Mouse (Mus musculus) CH12.LX (cell line): ENCODE measurements around the gene Ctrb1. TPM values are rescaled to one million over a fixed set of nuclear protein-coding genes. Genes with fewer than 3 reads are reported as not detected.

ENCODE experiments used
- DNase-seq: peaks from one replicate; pipeline ENCODE4 v3.0.0-alpha.2; 2013; ENCODE audit errors: extremely low read depth
- H3K27ac ChIP-seq: 2 replicates; pipeline ENCODE4 v1.5.1; 2012; ENCODE audit warnings: low read depth, mild to moderate bottlenecking, control low read depth, moderate library complexity; ENCODE audit not compliant: insufficient read depth
- H3K27me3 ChIP-seq: replicated peaks from 2 replicates; pipeline ENCODE3; 2012; ENCODE audit warnings: inconsistent platforms
- H3K36me3 ChIP-seq, 2 experiments: replicated peaks in 1 of 2; 2 replicates each; pipeline versions ENCODE3 to v1.6.1; 2012; ENCODE audit warnings: inconsistent platforms in 1 of 2, low read length in 1 of 2, mild to moderate bottlenecking in 1 of 2, mixed read lengths in 1 of 2, moderate library complexity in 1 of 2; ENCODE audit not compliant: control insufficient read depth in 1 of 2, insufficient read depth in 1 of 2
- H3K4me1 ChIP-seq, 2 experiments: 2 replicates each; pipeline ENCODE4 v1.6.1; 2012; ENCODE audit warnings: inconsistent platforms in 1 of 2, moderate library complexity in 1 of 2; ENCODE audit not compliant: insufficient read depth in 2 of 2, control insufficient read depth in 1 of 2
- H3K4me2 ChIP-seq: 2 replicates; pipeline ENCODE4 v1.6.1; 2012; ENCODE audit warnings: low read depth, mild to moderate bottlenecking, control low read depth; ENCODE audit not compliant: poor library complexity, insufficient read depth, severe bottlenecking
- H3K4me3 ChIP-seq, 3 experiments: fragments of 150-350 bp in 1 of 3; sonication (generic) in 1 of 3; replicated peaks in 1 of 3; 2 replicates each; pipeline versions ENCODE3 to v1.5.1; 2011 to 2012; ENCODE audit warnings: low read depth in 2 of 3, low read length in 2 of 3, mild to moderate bottlenecking in 2 of 3, moderate library complexity in 2 of 3, control low read depth in 1 of 3, improper control_type of control experiment in 1 of 3, inconsistent platforms in 1 of 3, mixed read lengths in 1 of 3; ENCODE audit not compliant: poor library complexity in 1 of 3
- H3K79me2 ChIP-seq: replicated peaks from 2 replicates; pipeline ENCODE4 v1.6.1; 2012; ENCODE audit warnings: mild to moderate bottlenecking, moderate library complexity; ENCODE audit not compliant: control insufficient read depth, poor library complexity, insufficient read depth, severe bottlenecking; ENCODE audit errors: extremely low read depth
- H3K9ac ChIP-seq: 2 replicates; pipeline ENCODE4 v1.6.1; 2012; ENCODE audit warnings: low read depth, mild to moderate bottlenecking, control low read depth, moderate library complexity; ENCODE audit not compliant: insufficient read depth
- H3K9me3 ChIP-seq: replicated peaks from 2 replicates; pipeline ENCODE3; 2012; ENCODE audit warnings: low read length, inconsistent platforms, mixed read lengths
- BHLHE40 ChIP-seq: IDR thresholded peaks from 2 replicates; pipeline ENCODE4 v1.6.1; 2011; ENCODE audit warnings: mild to moderate bottlenecking, low read depth, low read length, improper control_type of control experiment
- CTCF ChIP-seq, 2 experiments: IDR thresholded peaks in 1 of 2; conservative IDR thresholded peaks in 1 of 2; 2 replicates each; pipeline ENCODE4 v1.5.1; 2011 to 2012; ENCODE audit warnings: low read depth in 2 of 2, low read length in 2 of 2, improper control_type of control experiment in 1 of 2, inconsistent platforms in 1 of 2, mild to moderate bottlenecking in 1 of 2, moderate library complexity in 1 of 2
- ELF1 ChIP-seq: IDR thresholded peaks from 2 replicates; pipeline ENCODE4 v1.6.1; 2014; ENCODE audit warnings: low read depth, mild to moderate bottlenecking, inconsistent platforms, low read length, improper control_type of control experiment
- EP300 ChIP-seq: IDR thresholded peaks from 2 replicates; pipeline ENCODE4 v1.6.1; 2011; ENCODE audit warnings: low read length, improper control_type of control experiment
- GABPA ChIP-seq: IDR thresholded peaks from 2 replicates; pipeline ENCODE4 v1.6.1; 2012; ENCODE audit warnings: low read depth, low read length, improper control_type of control experiment, inconsistent platforms; ENCODE audit not compliant: insufficient replicate concordance
- HCFC1 ChIP-seq: IDR thresholded peaks from 2 replicates; pipeline ENCODE4 v1.6.1; 2012; ENCODE audit warnings: low read depth, mild to moderate bottlenecking, inconsistent platforms, low read length, improper control_type of control experiment
- JUN ChIP-seq: IDR thresholded peaks from 2 replicates; pipeline ENCODE4 v1.6.1; 2011; ENCODE audit warnings: low read depth, mild to moderate bottlenecking, low read length, improper control_type of control experiment, moderate library complexity; ENCODE audit not compliant: insufficient read depth
- KAT2A ChIP-seq: IDR thresholded peaks from 2 replicates; pipeline ENCODE4 v1.6.1; 2012; ENCODE audit warnings: low read length, improper control_type of control experiment, inconsistent platforms; ENCODE audit not compliant: insufficient replicate concordance
- MAFK ChIP-seq: IDR thresholded peaks from 2 replicates; pipeline ENCODE4 v1.6.1; 2011; ENCODE audit warnings: low read length, improper control_type of control experiment; ENCODE audit not compliant: insufficient replicate concordance
- MAX ChIP-seq: IDR thresholded peaks from 2 replicates; pipeline ENCODE4 v1.6.1; 2011; ENCODE audit warnings: low read length, improper control_type of control experiment
- MAZ ChIP-seq: IDR thresholded peaks from 2 replicates; pipeline ENCODE4 v1.6.1; 2012; ENCODE audit warnings: low read depth, mild to moderate bottlenecking, inconsistent platforms, low read length, improper control_type of control experiment, moderate library complexity
- MEF2A ChIP-seq: IDR thresholded peaks from 2 replicates; pipeline ENCODE4 v1.6.1; 2014; ENCODE audit warnings: low read depth, mild to moderate bottlenecking, inconsistent platforms, low read length, improper control_type of control experiment, borderline replicate concordance
- MXI1 ChIP-seq: IDR thresholded peaks from 2 replicates; pipeline ENCODE4 v1.6.1; 2011; ENCODE audit warnings: mild to moderate bottlenecking, low read depth, low read length, improper control_type of control experiment
- MYC ChIP-seq: IDR thresholded peaks from 2 replicates; pipeline ENCODE4 v1.6.1; 2011; ENCODE audit warnings: low read depth, mild to moderate bottlenecking, improper control_type of control experiment, low read length
- NELFE ChIP-seq: IDR thresholded peaks from 2 replicates; pipeline ENCODE4 v1.6.1; 2011; ENCODE audit warnings: low read depth, low read length, improper control_type of control experiment
- PAX5 ChIP-seq: IDR thresholded peaks from 2 replicates; pipeline ENCODE4 v1.6.1; 2012; ENCODE audit warnings: low read length, inconsistent platforms, mixed read lengths
- POLR2A ChIP-seq: IDR thresholded peaks from 2 replicates; pipeline ENCODE4 v1.6.1; 2011; ENCODE audit warnings: low read depth, mild to moderate bottlenecking, improper control_type of control experiment, low read length
- POLR2AphosphoS2 ChIP-seq: IDR thresholded peaks from 2 replicates; pipeline ENCODE4 v1.6.1; 2011; ENCODE audit warnings: low read depth, low read length, improper control_type of control experiment
- RAD21 ChIP-seq: IDR thresholded peaks from 2 replicates; pipeline ENCODE4 v1.6.1; 2011; ENCODE audit warnings: low read depth, mild to moderate bottlenecking, low read length, improper control_type of control experiment, moderate library complexity
- SIN3A ChIP-seq: IDR thresholded peaks from 2 replicates; pipeline ENCODE4 v1.6.1; 2012; ENCODE audit warnings: low read length, improper control_type of control experiment, inconsistent platforms
- SMC3 ChIP-seq: IDR thresholded peaks from 2 replicates; pipeline ENCODE4 v1.6.1; 2011; ENCODE audit warnings: low read depth, low read length, improper control_type of control experiment
- TBP ChIP-seq: conservative IDR thresholded peaks from 2 replicates; pipeline ENCODE4 v1.6.1; 2011; ENCODE audit warnings: low read depth, low read length, improper control_type of control experiment
- TCF12 ChIP-seq: IDR thresholded peaks from 2 replicates; pipeline ENCODE4 v1.6.1; 2014; ENCODE audit warnings: low read depth, mild to moderate bottlenecking, inconsistent platforms, low read length, improper control_type of control experiment
- USF2 ChIP-seq: conservative IDR thresholded peaks from 2 replicates; pipeline ENCODE4 v1.6.1; 2011; ENCODE audit warnings: low read depth, low read length, improper control_type of control experiment
- ZC3H11A ChIP-seq: IDR thresholded peaks from 2 replicates; pipeline ENCODE4 v1.6.1; 2012; ENCODE audit warnings: low read depth, mild to moderate bottlenecking, inconsistent platforms, low read length, improper control_type of control experiment
- ZKSCAN1 ChIP-seq: IDR thresholded peaks from 2 replicates; pipeline ENCODE4 v1.6.1; 2012; ENCODE audit warnings: low read depth, inconsistent platforms, low read length, improper control_type of control experiment, borderline replicate concordance
- ZNF384 ChIP-seq: IDR thresholded peaks from 2 replicates; pipeline ENCODE4 v1.6.1; 2012; ENCODE audit warnings: low read depth, low read length, improper control_type of control experiment, inconsistent platforms
- dilution Hi-C: fragments of 300-500 bp; cut with MboI; formaldehyde crosslinking; loops from 2 replicates; pipeline ENCODE4 v1.14.3; 2020; ENCODE audit warnings: low sequenced_read_pairs; ENCODE audit not compliant: extremely low pct_unique_long_range_greater_than_20kb, extremely low pct_ligation_motif_present
- in situ Hi-C: fragments of 300-500 bp; cut with MboI; formaldehyde crosslinking; loops from 3 replicates; pipeline ENCODE4 v1.14.3; 2019; ENCODE audit warnings: low sequenced_read_pairs, low pct_ligation_motif_present, low pct_unique_long_range_greater_than_20kb, mixed read lengths
- polyA plus RNA-seq: library from polyadenylated mRNA; unstranded; fragments of >175 nt; gene quantifications from 2 replicates; pipeline ENCODE4 v1.2.1, GENCODE M21; 2012; ENCODE audit warnings: low read depth; ENCODE audit not compliant: insufficient read length
- total RNA-seq, 2 experiments: library from RNA; depleted of rRNA; stranded (reverse); fragments of 300-350 nt in 1 of 2; fragments of >200 nt in 1 of 2; gene quantifications; 2 replicates each; pipeline ENCODE4 v1.2.3; 2012 to 2014

Ctrb1 gene
- total and polyA plus RNA-seq, 3 experiments: not detected

DNA sequence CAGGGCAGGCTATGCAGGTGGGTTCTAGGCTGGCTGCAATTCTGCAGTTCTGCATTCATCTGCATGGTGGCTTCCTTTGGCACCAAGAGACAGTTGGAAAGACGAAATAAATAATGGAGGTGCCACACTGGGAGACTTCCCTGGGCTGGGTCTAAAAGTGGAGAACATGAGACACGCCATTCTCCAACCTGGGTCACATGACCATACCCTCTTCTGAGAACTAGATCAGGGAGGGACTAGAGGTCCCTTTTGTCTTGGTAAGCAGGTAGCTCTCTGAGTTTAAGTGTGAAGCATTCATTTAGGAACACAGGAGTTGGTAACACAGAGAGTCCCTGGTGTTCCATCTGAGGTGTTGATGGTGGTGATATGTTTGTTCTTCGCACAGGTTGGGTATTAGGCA lies 9.4 kb upstream of the Ctrb1 start:
- no peaks in the 10 kb centered on the region for H3K9me3 ChIP-seq
- in situ Hi-C loops: loop anchor here (10.0 kb wide), 1 partner anchor 135 kb away; no protein-coding TSS in a partner anchor
- H3K27ac ChIP-seq: no peak overlapping the region
- no peak for DNase-seq
- no peak overlapping the region for H3K4me3 ChIP-seq
- TF ChIP-seq KAT2A: no peak
- no peak for TF ChIP-seq GABPA
- TF ChIP-seq MAX: no peak
- no peak for TF ChIP-seq SIN3A
- no peak for TF ChIP-seq MYC
- no peak for TF ChIP-seq TCF12
- no peak for TF ChIP-seq ZKSCAN1
- TF ChIP-seq SMC3: no peak
- no peak for TF ChIP-seq MAZ
- no peaks in the 10 kb centered on the region for H3K36me3 ChIP-seq
- H3K27me3 ChIP-seq: peaks cover 17% of the 10 kb centered on the region
- no peak overlapping the region for H3K9ac ChIP-seq
- no peaks in the 10 kb centered on the region for H3K4me1 ChIP-seq
- dilution Hi-C loops: no loop called here
- no peaks in the 10 kb centered on the region for H3K79me2 ChIP-seq
- H3K4me2 ChIP-seq: no peak overlapping the region

- H3K27ac ChIP-seq: no peak overlapping the region
- H3K4me3 ChIP-seq: no peak overlapping the region
- H3K36me3 ChIP-seq: no peaks in the 10 kb centered on the region
- H3K9me3 ChIP-seq: no peaks in the 10 kb centered on the region
- no peak for DNase-seq
- H3K4me2 ChIP-seq: no peak overlapping the region
- no peaks in the 10 kb centered on the region for H3K4me1 ChIP-seq
- no peak overlapping the region for H3K9ac ChIP-seq
- H3K79me2 ChIP-seq: no peaks in the 10 kb centered on the region
- dilution Hi-C loops (no loop called here), in situ Hi-C loops (no loop called here)
- no peak for TF ChIP-seq EP300
- TF ChIP-seq POLR2AphosphoS2: no peak
- TF ChIP-seq JUN: no peak
- TF ChIP-seq MXI1: no peak
- no peak for TF ChIP-seq KAT2A
- peaks cover 16% of the 10 kb centered on the region for H3K27me3 ChIP-seq
Measured at GRCm38 (mm10) chr8:111699035-111699434, 8.2 kb upstream of the Ctrb1 start.

- in situ Hi-C loops (no loop called here), dilution Hi-C loops (no loop called here)
Measured at GRCm38 (mm10) chr8:111697655-111698054, 6.8 kb upstream of the Ctrb1 start.

More at GRCm38 (mm10) chr8:111697655-111698054, 6.8 kb upstream of the Ctrb1 start:
- no peak overlapping the region for H3K27ac ChIP-seq
- H3K4me1 ChIP-seq: no peaks in the 10 kb centered on the region
- TF ChIP-seq MAFK: no peak
- no peak for TF ChIP-seq PAX5
- TF ChIP-seq POLR2AphosphoS2: no peak
- TF ChIP-seq ELF1: no peak
- no peak for TF ChIP-seq MAX
- TF ChIP-seq SMC3: no peak
- TF ChIP-seq HCFC1: no peak
- no peak for TF ChIP-seq MAZ
- TF ChIP-seq ZNF384: no peak
- no peak for TF ChIP-seq NELFE
- TF ChIP-seq MEF2A: no peak
- no peak for TF ChIP-seq CTCF (conservative IDR thresholded peaks at IDR 0.05 in 1 of 2, IDR thresholded peaks at IDR 0.05 in 1 of 2; ENCODE audit: low read depth in 2 of 2, low read length in 2 of 2)
- TF ChIP-seq POLR2A: no peak
- no peak for TF ChIP-seq ZKSCAN1
- TF ChIP-seq EP300: no peak
- TF ChIP-seq RAD21: no peak
- no peak for TF ChIP-seq BHLHE40
- no peak for TF ChIP-seq ZC3H11A
- TF ChIP-seq TBP: no peak
- TF ChIP-seq USF2: no peak
- H3K4me2 ChIP-seq: no peak overlapping the region
- no peak overlapping the region for H3K4me3 ChIP-seq
- DNase-seq: no peak
- no peaks in the 10 kb centered on the region for H3K36me3 ChIP-seq
- H3K27me3 ChIP-seq: peaks cover 13% of the 10 kb centered on the region
- no peaks in the 10 kb centered on the region for H3K79me2 ChIP-seq
- H3K9me3 ChIP-seq: peaks cover 4% of the 10 kb centered on the region
- no peak overlapping the region for H3K9ac ChIP-seq
